In the genomic region with DNA sequence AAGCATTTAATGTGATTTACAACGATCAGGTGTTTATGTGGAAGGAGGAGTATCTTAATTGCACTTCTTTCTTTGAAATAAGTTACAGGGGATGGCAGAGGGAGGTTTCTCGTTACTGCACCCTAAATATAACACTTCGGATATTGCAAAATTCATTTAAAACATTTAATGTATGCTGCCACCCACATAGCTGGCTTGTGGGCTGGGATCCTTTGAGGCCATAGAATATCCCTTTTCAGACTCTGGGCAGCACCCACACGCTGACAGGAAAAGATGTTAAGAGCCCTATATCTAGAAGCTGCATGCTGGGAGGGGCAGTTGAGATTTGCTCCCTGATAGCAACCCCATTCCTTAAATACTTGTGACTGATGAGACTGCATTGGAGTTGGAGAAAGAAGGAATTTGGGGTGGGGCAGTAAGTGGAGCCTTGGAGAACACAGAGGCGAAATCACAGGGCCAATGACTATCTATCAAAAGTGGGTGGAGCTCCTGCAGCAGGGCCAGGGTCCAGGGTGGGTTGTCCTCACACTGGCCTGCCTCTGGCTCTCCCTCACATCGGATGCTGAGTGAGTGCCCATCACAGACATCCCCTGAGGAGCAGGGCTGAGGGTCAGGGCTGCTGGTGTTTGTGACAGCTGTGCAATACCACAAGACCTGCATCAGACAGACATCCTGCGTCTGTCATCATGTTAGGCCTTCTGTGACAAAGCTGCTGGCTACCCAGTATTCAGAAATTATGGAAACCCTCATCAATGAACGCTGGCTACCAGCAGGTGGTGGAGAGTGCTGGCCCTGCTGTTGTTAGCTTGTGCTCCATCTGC, we compare ENCODE assay signal across 10 mouse cellular contexts.
DNase-seq lines count a peak whose midpoint lies in the region; ATAC-seq lines count a peak whose summit lies in the region.
"Had no signal": no experiment of that assay in that cellular context is flagged by ENCODE, and none has a peak within 500 bp of the region (broad histone marks: within the 10 kb centered on the region; RNA-seq: fewer than 3 reads in every experiment).

No protein-coding gene starts in this region.

- no peaks in the 10 kb centered on the region for H3K36me3 ChIP-seq in heart, embryonic 15.5 days
- H3K36me3 ChIP-seq in midbrain, embryonic 14.5 days (ENCODE audit: control insufficient read depth, insufficient read depth, low read length) = no peaks in the 10 kb centered on the region
- no peaks in the 10 kb centered on the region for H3K36me3 ChIP-seq in midbrain, embryonic 10.5 days
- no peaks in the 10 kb centered on the region for H3K36me3 ChIP-seq in hindbrain, embryonic 12.5 days
- H3K36me3 ChIP-seq in stomach, embryonic 16.5 days (ENCODE audit: control insufficient read depth, insufficient read depth, low read length) = no peaks in the 10 kb centered on the region
- no peaks in the 10 kb centered on the region for H3K36me3 ChIP-seq in liver, embryonic 12.5 days
- H3K36me3 ChIP-seq: liver, embryonic 13.5 days had no signal

- peaks cover 29% of the 10 kb centered on the region for H3K4me1 ChIP-seq in heart, embryonic 15.5 days (replicated peaks)
- H3K4me1 ChIP-seq in midbrain, embryonic 14.5 days (ENCODE audit: control insufficient read depth, insufficient read depth, low read length) = peaks cover 5% of the 10 kb centered on the region; the same call in 1 of the 2 replicates
- H3K4me1 ChIP-seq in midbrain, embryonic 10.5 days = peaks cover 16% of the 10 kb centered on the region
- H3K4me1 ChIP-seq in hindbrain, embryonic 12.5 days = peaks cover 19% of the 10 kb centered on the region
- H3K4me1 ChIP-seq in stomach, embryonic 16.5 days (ENCODE audit: control insufficient read depth, insufficient read depth, low read length) = no peaks in the 10 kb centered on the region
- no peaks in the 10 kb centered on the region for H3K4me1 ChIP-seq in liver, embryonic 12.5 days
- H3K4me1 ChIP-seq: liver, embryonic 13.5 days had no signal

- WGBS in heart, embryonic 15.5 days = 39% methylated on average over 8 of the region's 8 CpGs
- 58% methylated on average over 8 of the region's 8 CpGs for WGBS in midbrain, embryonic 14.5 days
- WGBS in midbrain, embryonic 10.5 days = 74% methylated on average over 8 of the region's 8 CpGs
- WGBS in hindbrain, embryonic 12.5 days = 48% methylated on average over 8 of the region's 8 CpGs
- 32% methylated on average over 8 of the region's 8 CpGs for WGBS in stomach, embryonic 16.5 days
- WGBS in liver, embryonic 12.5 days (ENCODE audit: insufficient replicate concordance) = 48% methylated on average over 8 of the region's 8 CpGs

- intact Hi-C loops in heart, postnatal 14 days (cut with DNase I) = no loop called here

- H3K4me2 ChIP-seq in heart, embryonic 15.5 days = no peak overlapping the region
- H3K4me2 ChIP-seq in midbrain, embryonic 14.5 days (ENCODE audit: low read length) = no peak overlapping the region
- no peak overlapping the region for H3K4me2 ChIP-seq in hindbrain, embryonic 12.5 days (replicated peaks)
- no peak overlapping the region for H3K4me2 ChIP-seq in stomach, embryonic 16.5 days (ENCODE audit: low read depth, low read length)
- no peak overlapping the region for H3K4me2 ChIP-seq in liver, embryonic 12.5 days
- H3K4me2 ChIP-seq: liver, embryonic 13.5 days had no signal

- no peak overlapping the region for H3K27ac ChIP-seq in heart, embryonic 15.5 days
- H3K27ac ChIP-seq in midbrain, embryonic 14.5 days (replicated peaks; ENCODE audit: low read depth, low read length) = 0 out of 2 replicates have a peak overlapping the region, but pooled peaks have one; percentile 26
- no peak overlapping the region for H3K27ac ChIP-seq in midbrain, embryonic 10.5 days (replicated peaks)
- 0 out of 2 replicates have a peak overlapping the region, but pooled peaks have one; percentile 0 for H3K27ac ChIP-seq in hindbrain, embryonic 12.5 days
- H3K27ac ChIP-seq in stomach, embryonic 16.5 days (ENCODE audit: low read length) = no peak overlapping the region
- H3K27ac ChIP-seq in liver, embryonic 12.5 days = no peak overlapping the region
- H3K27ac ChIP-seq: liver, embryonic 13.5 days had no signal

- no peaks in the 10 kb centered on the region for H3K27me3 ChIP-seq in heart, embryonic 15.5 days
- no peaks in the 10 kb centered on the region for H3K27me3 ChIP-seq in midbrain, embryonic 14.5 days (ENCODE audit: control insufficient read depth, insufficient read depth, low read length)
- H3K27me3 ChIP-seq in midbrain, embryonic 10.5 days (ENCODE audit: low read depth, poor library complexity, severe bottlenecking) = no peaks in the 10 kb centered on the region
- H3K27me3 ChIP-seq in hindbrain, embryonic 12.5 days = no peaks in the 10 kb centered on the region
- H3K27me3 ChIP-seq in stomach, embryonic 16.5 days (ENCODE audit: control insufficient read depth, insufficient read depth, low read length) = no peaks in the 10 kb centered on the region
- no peaks in the 10 kb centered on the region for H3K27me3 ChIP-seq in liver, embryonic 12.5 days (replicated peaks)
- H3K27me3 ChIP-seq: liver, embryonic 13.5 days had no signal

- no peaks in the 10 kb centered on the region for H3K9me3 ChIP-seq in heart, embryonic 15.5 days (replicated peaks)
- H3K9me3 ChIP-seq in midbrain, embryonic 14.5 days (ENCODE audit: control insufficient read depth, low read length) = no peaks in the 10 kb centered on the region
- H3K9me3 ChIP-seq in midbrain, embryonic 10.5 days (replicated peaks) = no peaks in the 10 kb centered on the region
- no peaks in the 10 kb centered on the region for H3K9me3 ChIP-seq in hindbrain, embryonic 12.5 days (replicated peaks)
- H3K9me3 ChIP-seq in stomach, embryonic 16.5 days (replicated peaks; ENCODE audit: control insufficient read depth, low read length) = no peaks in the 10 kb centered on the region
- H3K9me3 ChIP-seq in liver, embryonic 12.5 days (replicated peaks) = no peaks in the 10 kb centered on the region
- H3K9me3 ChIP-seq: liver, embryonic 13.5 days had no signal

- no peak overlapping the region for H3K4me3 ChIP-seq in heart, embryonic 15.5 days
- H3K4me3 ChIP-seq in midbrain, embryonic 14.5 days (replicated peaks; ENCODE audit: low read depth, low read length) = no peak overlapping the region
- no peak overlapping the region for H3K4me3 ChIP-seq in midbrain, embryonic 10.5 days
- no peak overlapping the region for H3K4me3 ChIP-seq in hindbrain, embryonic 12.5 days
- no peak overlapping the region for H3K4me3 ChIP-seq in stomach, embryonic 16.5 days (replicated peaks; ENCODE audit: low read length)
- H3K4me3 ChIP-seq in liver, embryonic 12.5 days = no peak overlapping the region
- H3K4me3 ChIP-seq: liver, embryonic 13.5 days had no signal

- 0 out of 2 replicates have a peak, but pooled peaks have one; percentile 10 for ATAC-seq in heart, embryonic 15.5 days (replicated peaks; ENCODE audit: insufficient number of reproducible peaks, insufficient read depth, low FRiP score, low read depth)
- no peak for ATAC-seq in midbrain, embryonic 14.5 days (ENCODE audit: low FRiP score, low TSS enrichment)
- peak; percentile 65 for ATAC-seq in hindbrain, embryonic 12.5 days (ENCODE audit: low FRiP score)
- peak; percentile 60 for ATAC-seq in stomach, embryonic 16.5 days (ENCODE audit: insufficient read depth, low FRiP score)
- ATAC-seq in liver, embryonic 12.5 days = no peak

- no peak for DNase-seq in heart, postnatal 14 days
- DNase-seq in midbrain, embryonic 14.5 days = no peak
- DNase-seq in midbrain, embryonic 10.5 days (ENCODE audit: low spot score) = no peak
- no peak for DNase-seq in cerebellum, postnatal 4 days (ENCODE audit: low spot score in 2 of 2)
- DNase-seq: liver, embryonic 13.5 days; thymus, postnatal 25 days had no signal

- no peak overlapping the region for H3K9ac ChIP-seq in heart, embryonic 15.5 days
- H3K9ac ChIP-seq in midbrain, embryonic 14.5 days (replicated peaks; ENCODE audit: low read length) = no peak overlapping the region
- no peak overlapping the region for H3K9ac ChIP-seq in hindbrain, embryonic 12.5 days
- no peak overlapping the region for H3K9ac ChIP-seq in stomach, embryonic 16.5 days (ENCODE audit: low read length)
- no peak overlapping the region for H3K9ac ChIP-seq in liver, embryonic 12.5 days
- H3K9ac ChIP-seq: liver, embryonic 13.5 days had no signal

Comparison
In these comparisons a context has a peak if more than half of its experiments do, and no peak if none do; other contexts are left out.
1. H3K27ac ChIP-seq: peak in midbrain, embryonic 14.5 days (single experiment) and hindbrain, embryonic 12.5 days (single experiment); none in heart, embryonic 15.5 days (single experiment), midbrain, embryonic 10.5 days (single experiment), stomach, embryonic 16.5 days (single experiment) and liver, embryonic 12.5 days (single experiment).
2. ATAC-seq: peak in heart, embryonic 15.5 days (single experiment), hindbrain, embryonic 12.5 days (single experiment) and stomach, embryonic 16.5 days (single experiment); none in midbrain, embryonic 14.5 days (single experiment) and liver, embryonic 12.5 days (single experiment).